Mouse (Mus musculus): ENCODE measurements around the gene Nphs2. TPM values are rescaled to one million over a fixed set of nuclear protein-coding genes. Genes with fewer than 3 reads are reported as not detected.
A peak's percentile ranks its signal among the peaks of the same experiment; 100 is the strongest.
"Not testable (repeated sequence)": the region's sequence is repeated elsewhere in the genome, so short reads cannot be mapped to it uniquely, and the experiment has no call there.

Gene Nphs2
- polyA plus RNA-seq (2012; ENCODE audit: insufficient read depth, low replicate concordance), result 0.27 TPM in 1 of 2 replicates, not detected in the other

GRCm38 (mm10) chr1:156310630-156311029 is at the start of gene Nphs2:
TSS of gene Nphs2 (plus strand) at chr1:156310727.
- H3K4me1 ChIP-seq, result peaks cover 10% of the 10 kb centered on the region
- H3K36me3 ChIP-seq (replicated peaks; ENCODE audit: low read length), result no peaks in the 10 kb centered on the region
- peaks cover 64% of the 10 kb centered on the region for H3K27me3 ChIP-seq (replicated peaks)
- TF ChIP-seq GATA1 (IDR thresholded peaks at IDR 0.05; ENCODE audit: borderline replicate concordance, low read length) (no peak), FLI1 (IDR thresholded peaks at IDR 0.05; ENCODE audit: low read length) (no peak)
- H3K9me3 ChIP-seq, result 0 out of 2 replicates have a peak, but pooled peaks cover 4% of the 10 kb centered on the region
- H3K4me3 ChIP-seq (replicated peaks), result peak within 1 kb of the TSS; percentile 82

GRCm38 (mm10) chr1:156263352-156263751 is 47.2 kb upstream of the Nphs2 start:
- Histone ChIP-seq H3K9me3 (no peaks in the 10 kb centered on the region), H3K36me3 (replicated peaks; ENCODE audit: low read length) (no peaks in the 10 kb centered on the region), H3K4me1 (peaks cover 8% of the 10 kb centered on the region), H3K4me3 (replicated peaks) (no peak overlapping the region), H3K27me3 (replicated peaks) (peaks cover 4% of the 10 kb centered on the region)
- TF ChIP-seq GATA1 (IDR thresholded peaks at IDR 0.05; ENCODE audit: borderline replicate concordance, low read length) (no peak), FLI1 (IDR thresholded peaks at IDR 0.05; ENCODE audit: low read length) (no peak)

- Histone ChIP-seq H3K36me3 (replicated peaks; ENCODE audit: low read length) (no peaks in the 10 kb centered on the region), H3K9me3 (no peaks in the 10 kb centered on the region), H3K27me3 (replicated peaks) (peaks cover 2% of the 10 kb centered on the region), H3K4me3 (replicated peaks) (no peak overlapping the region), H3K4me1 (peaks cover 8% of the 10 kb centered on the region)
- TF ChIP-seq FLI1 (IDR thresholded peaks at IDR 0.05; ENCODE audit: low read length), result no peak
- no peak for TF ChIP-seq GATA1 (IDR thresholded peaks at IDR 0.05; ENCODE audit: borderline replicate concordance, low read length)
These were observed 46.6 kb upstream of the Nphs2 start for GRCm38 (mm10) chr1:156263946-156264345.

- H3K4me3 ChIP-seq (replicated peaks); H3K4me1 ChIP-seq; H3K9me3 ChIP-seq; H3K36me3 ChIP-seq (replicated peaks; ENCODE audit: low read length); H3K27me3 ChIP-seq (replicated peaks): not testable (repeated sequence)
These were observed 42.0 kb upstream of the Nphs2 start for GRCm38 (mm10) chr1:156268546-156268945.

GRCm38 (mm10) chr1:156270471-156270870 is 40.1 kb upstream of the Nphs2 start:
- Histone ChIP-seq H3K9me3 (no peaks in the 10 kb centered on the region), H3K36me3 (replicated peaks; ENCODE audit: low read length) (no peaks in the 10 kb centered on the region), H3K27me3 (replicated peaks) (peaks cover 11% of the 10 kb centered on the region), H3K4me1 (0 out of 2 replicates have a peak, but pooled peaks cover 3% of the 10 kb centered on the region), H3K4me3 (replicated peaks) (no peak overlapping the region)
- no peak for TF ChIP-seq GATA1 (IDR thresholded peaks at IDR 0.05; ENCODE audit: borderline replicate concordance, low read length)

GRCm38 (mm10) chr1:156271654-156272053 is 38.9 kb upstream of the Nphs2 start:
- Histone ChIP-seq H3K9me3 (no peaks in the 10 kb centered on the region), H3K27me3 (replicated peaks) (peaks cover 11% of the 10 kb centered on the region), H3K4me1 (0 out of 2 replicates have a peak, but pooled peaks cover 3% of the 10 kb centered on the region), H3K4me3 (replicated peaks) (no peak overlapping the region), H3K36me3 (replicated peaks; ENCODE audit: low read length) (no peaks in the 10 kb centered on the region)
- TF ChIP-seq FLI1 (IDR thresholded peaks at IDR 0.05; ENCODE audit: low read length) (no peak), GATA1 (IDR thresholded peaks at IDR 0.05; ENCODE audit: borderline replicate concordance, low read length) (no peak)

GRCm38 (mm10) chr1:156273647-156274046 is 36.9 kb upstream of the Nphs2 start:
- no peaks in the 10 kb centered on the region for H3K36me3 ChIP-seq (replicated peaks; ENCODE audit: low read length)
- H3K4me1 ChIP-seq, result peaks cover 3% of the 10 kb centered on the region; the same call in 1 of the 2 replicates
- H3K4me3 ChIP-seq (replicated peaks), result no peak overlapping the region
- H3K27me3 ChIP-seq (replicated peaks), result peaks cover 9% of the 10 kb centered on the region
- TF ChIP-seq GATA1 (IDR thresholded peaks at IDR 0.05; ENCODE audit: borderline replicate concordance, low read length) (no peak), FLI1 (IDR thresholded peaks at IDR 0.05; ENCODE audit: low read length) (no peak)
- no peaks in the 10 kb centered on the region for H3K9me3 ChIP-seq

GRCm38 (mm10) chr1:156280131-156280530 is 30.4 kb upstream of the Nphs2 start:
- Histone ChIP-seq H3K27me3 (replicated peaks) (peaks cover 11% of the 10 kb centered on the region), H3K4me1 (peaks cover 11% of the 10 kb centered on the region), H3K4me3 (replicated peaks) (no peak overlapping the region), H3K9me3 (no peaks in the 10 kb centered on the region), H3K36me3 (replicated peaks; ENCODE audit: low read length) (no peaks in the 10 kb centered on the region)
- TF ChIP-seq FLI1 (IDR thresholded peaks at IDR 0.05; ENCODE audit: low read length), result no peak
- no peak for TF ChIP-seq GATA1 (IDR thresholded peaks at IDR 0.05; ENCODE audit: borderline replicate concordance, low read length)

GRCm38 (mm10) chr1:156284207-156284606 is 26.3 kb upstream of the Nphs2 start:
- Histone ChIP-seq H3K9me3 (no peaks in the 10 kb centered on the region), H3K4me1 (peaks cover 13% of the 10 kb centered on the region), H3K4me3 (replicated peaks) (no peak overlapping the region), H3K27me3 (replicated peaks) (peaks cover 10% of the 10 kb centered on the region), H3K36me3 (replicated peaks; ENCODE audit: low read length) (no peaks in the 10 kb centered on the region)
- TF ChIP-seq FLI1 (IDR thresholded peaks at IDR 0.05; ENCODE audit: low read length) (no peak), GATA1 (IDR thresholded peaks at IDR 0.05; ENCODE audit: borderline replicate concordance, low read length) (no peak)

GRCm38 (mm10) chr1:156284851-156285540 is 25.5 kb upstream of the Nphs2 start:
- no peak for TF ChIP-seq GATA1 (IDR thresholded peaks at IDR 0.05; ENCODE audit: borderline replicate concordance, low read length)
- peaks cover 5% of the 10 kb centered on the region for H3K27me3 ChIP-seq (replicated peaks)
- peaks cover 13% of the 10 kb centered on the region for H3K4me1 ChIP-seq
- no peaks in the 10 kb centered on the region for H3K36me3 ChIP-seq (replicated peaks; ENCODE audit: low read length)
- no peaks in the 10 kb centered on the region for H3K9me3 ChIP-seq
- H3K4me3 ChIP-seq (replicated peaks), result no peak overlapping the region

Data from megakaryocyte, embryonic 14.5 days (primary cell).